Mouse (Mus musculus): ENCODE measurements around the gene Znhit3.

Znhit3 gene

DNA sequence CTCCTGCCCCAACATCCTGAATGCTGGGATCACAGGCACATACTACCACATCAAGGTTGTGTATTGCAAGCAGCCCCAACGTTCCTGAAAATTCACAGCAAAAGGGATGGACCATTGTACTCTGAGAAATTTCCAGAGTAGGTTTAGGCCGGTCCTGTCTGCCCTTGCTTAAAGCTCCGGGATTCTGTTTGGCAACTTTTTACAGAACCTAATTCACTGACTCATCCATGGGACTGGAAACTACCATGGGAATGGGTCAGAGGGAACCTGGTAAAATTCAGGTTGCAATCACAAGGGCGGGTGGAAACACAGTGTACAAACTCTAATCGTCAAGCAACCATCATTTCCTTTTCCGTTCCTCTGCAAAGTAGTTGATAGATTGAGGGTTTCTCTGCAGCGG is 3.8 kb upstream of the Znhit3 start:
- no peak for DNase-seq (ENCODE audit: low spot score in 2 of 2)

GRCm38 (mm10) chr11:84919276-84919675 is 3.1 kb upstream of the Znhit3 start:
- DNase-seq (ENCODE audit: low spot score in 2 of 2) = no peak

- DNase-seq (ENCODE audit: low spot score in 2 of 2) = peak in 1 of 2 experiments; percentile 88
Measured at GRCm38 (mm10) chr11:84918425-84918824, 2.3 kb upstream of the Znhit3 start.

DNA sequence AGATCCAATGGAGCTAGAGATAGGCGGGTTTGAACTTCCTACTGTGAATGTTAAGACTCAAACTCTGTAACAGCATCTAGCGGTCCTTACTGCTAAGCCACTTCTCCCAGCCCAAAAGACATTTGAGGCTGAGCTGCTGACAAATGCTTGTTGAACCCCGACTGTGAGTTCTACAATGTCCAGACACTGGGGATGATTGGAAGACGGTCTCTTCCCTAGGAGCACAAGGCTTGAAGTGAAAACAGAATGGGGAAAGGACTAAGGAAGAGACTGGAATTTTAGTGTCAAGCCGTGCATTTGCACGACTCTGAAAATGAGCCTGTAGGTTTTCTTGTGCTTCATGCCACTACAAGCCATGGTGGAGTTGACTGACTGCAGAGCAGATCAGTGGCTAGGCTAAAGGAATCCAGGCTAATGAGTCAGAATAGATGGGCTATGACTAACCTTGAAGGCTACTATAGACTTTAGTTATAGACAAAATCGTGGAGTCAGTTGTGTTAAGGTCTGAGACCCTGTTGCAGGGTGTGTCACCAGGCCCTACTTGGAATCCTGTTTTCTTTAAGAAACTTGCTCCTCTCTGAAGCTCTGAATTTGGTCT is 636 bp upstream of the Znhit3 start:
- DNase-seq (ENCODE audit: low spot score in 2 of 2) = no peak

- DNase-seq (ENCODE audit: low spot score in 2 of 2) = no peak
Measured at GRCm38 (mm10) chr11:84914673-84915072, 1.5 kb downstream of the Znhit3 start.

DNA sequence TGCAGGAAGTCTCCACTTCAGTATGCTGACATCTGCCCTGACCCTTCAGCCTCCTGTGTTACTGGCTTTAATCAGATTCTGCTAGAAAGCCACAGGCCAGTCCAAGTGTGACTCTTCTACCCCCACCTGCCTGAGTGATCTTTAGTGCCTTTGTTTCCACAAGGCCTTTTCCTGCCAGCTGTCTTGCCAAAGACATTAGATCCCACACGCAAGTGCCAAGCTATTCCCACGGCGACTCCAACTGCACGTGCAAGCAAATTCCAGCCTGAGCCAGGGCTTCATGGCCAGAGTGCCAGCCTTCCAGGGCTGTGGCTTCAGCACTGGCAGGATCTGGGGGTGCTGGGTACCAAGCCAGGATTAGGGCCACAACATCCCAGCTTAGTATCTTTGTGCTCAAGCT is 5.8 kb downstream of the Znhit3 start:
- DNase-seq (ENCODE audit: low spot score in 2 of 2) = no peak

DNA sequence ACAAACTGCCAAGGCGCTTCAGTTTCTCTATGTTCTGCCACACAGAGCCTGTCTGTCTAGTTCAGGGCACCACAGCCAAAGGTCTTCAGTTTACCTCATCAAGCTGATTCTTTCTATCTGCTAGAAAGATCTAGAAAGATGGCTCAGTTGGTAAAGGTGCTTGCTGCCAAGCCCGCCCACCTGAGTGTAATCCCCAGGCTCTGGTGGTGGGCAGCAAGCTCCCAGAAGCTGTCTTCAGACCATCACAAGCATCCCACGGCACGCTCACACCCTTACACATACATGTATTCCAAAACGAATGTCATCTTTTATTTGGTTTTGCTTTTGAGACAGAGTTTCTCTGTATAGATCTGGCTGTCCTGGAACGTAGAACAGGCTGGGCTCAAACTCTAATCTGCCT is 7.7 kb downstream of the Znhit3 start:
- DNase-seq (ENCODE audit: low spot score in 2 of 2) = no peak

GRCm38 (mm10) chr11:84907081-84907480 is 9.1 kb downstream of the Znhit3 start:
- DNase-seq (ENCODE audit: low spot score in 2 of 2) = no peak

DNA sequence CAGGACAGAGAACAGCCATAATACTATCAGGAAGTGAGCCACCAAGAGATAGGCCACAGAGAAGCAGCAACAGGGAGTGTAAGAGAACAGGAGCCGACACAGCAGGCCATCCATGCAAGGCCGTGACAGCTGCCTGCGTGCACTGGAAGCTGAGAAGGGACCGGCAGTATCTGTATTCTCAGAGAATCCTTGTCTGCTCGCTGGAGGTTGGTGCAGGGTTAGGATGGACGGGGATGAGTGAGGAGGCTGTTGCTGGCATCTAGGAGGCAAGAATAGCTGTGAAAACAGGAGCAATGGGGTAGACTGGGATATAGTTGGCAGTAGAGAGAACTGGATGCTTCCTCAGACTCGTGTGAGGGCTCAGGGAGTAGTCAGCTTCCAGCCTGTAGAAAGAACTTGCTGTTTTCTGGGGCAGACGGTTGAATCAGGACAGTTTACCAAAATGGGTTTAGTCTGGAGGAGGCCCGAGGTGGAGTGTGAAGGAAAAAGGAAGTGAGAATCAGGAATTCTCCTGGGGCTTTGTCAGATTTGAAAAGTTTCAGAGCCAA is 11.5 kb downstream of the Znhit3 start:
- peak in 1 of 2 experiments; percentile 59 for DNase-seq (ENCODE audit: low spot score in 2 of 2)

GRCm38 (mm10) chr11:84893113-84893512 is 23.1 kb downstream of the Znhit3 start:
- no peak for DNase-seq (ENCODE audit: low spot score in 2 of 2)

- DNase-seq (ENCODE audit: low spot score in 2 of 2) = no peak
Measured at GRCm38 (mm10) chr11:84891705-84892104, 24.5 kb downstream of the Znhit3 start.

DNA sequence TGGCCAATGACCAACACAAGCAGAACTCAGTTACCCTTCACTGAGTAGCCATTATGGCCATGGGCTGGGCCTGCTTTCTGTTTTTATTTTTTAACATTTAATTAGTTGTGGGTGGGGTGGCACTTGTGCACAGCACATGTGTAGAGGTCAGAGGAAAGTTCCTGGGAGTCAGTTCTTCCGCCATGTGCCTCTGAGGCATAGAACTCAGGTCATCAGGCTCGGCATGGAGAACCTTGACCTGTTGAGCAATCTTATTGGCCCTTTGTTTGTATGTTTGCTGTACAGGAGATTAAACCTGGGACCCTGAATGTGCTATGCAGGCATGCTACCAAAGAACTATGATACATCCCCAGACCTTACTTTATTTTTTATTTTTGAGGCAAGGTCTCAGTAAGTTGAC is 26.7 kb downstream of the Znhit3 start:
- DNase-seq (ENCODE audit: low spot score in 2 of 2) = no peak

DNA sequence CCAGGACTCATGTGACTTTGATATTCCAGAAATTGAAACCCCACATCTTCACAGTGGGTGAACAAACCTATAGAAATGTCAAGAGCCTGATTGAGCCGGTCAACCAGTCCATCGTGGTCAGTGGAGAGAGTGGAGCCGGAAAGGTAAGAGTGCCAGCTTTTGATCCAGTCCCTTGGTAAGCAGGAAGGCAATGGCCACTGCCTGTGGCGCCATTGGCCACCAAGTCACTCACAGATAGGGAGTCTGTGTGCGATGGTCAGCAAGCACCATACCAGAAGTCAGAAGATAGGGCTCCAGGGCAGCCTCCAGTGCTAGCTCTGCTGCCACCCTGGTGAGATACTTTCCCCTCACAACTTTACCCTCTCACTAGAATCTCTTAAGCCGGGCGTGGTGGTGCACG is 28.1 kb downstream of the Znhit3 start:
- DNase-seq (ENCODE audit: low spot score in 2 of 2) = no peak

- no peak for DNase-seq (ENCODE audit: low spot score in 2 of 2)
Measured at GRCm38 (mm10) chr11:84886767-84887511, 29.2 kb downstream of the Znhit3 start.

GRCm38 (mm10) chr11:84886236-84886635 is 29.9 kb downstream of the Znhit3 start:
- no peak for DNase-seq (ENCODE audit: low spot score in 2 of 2)

DNA sequence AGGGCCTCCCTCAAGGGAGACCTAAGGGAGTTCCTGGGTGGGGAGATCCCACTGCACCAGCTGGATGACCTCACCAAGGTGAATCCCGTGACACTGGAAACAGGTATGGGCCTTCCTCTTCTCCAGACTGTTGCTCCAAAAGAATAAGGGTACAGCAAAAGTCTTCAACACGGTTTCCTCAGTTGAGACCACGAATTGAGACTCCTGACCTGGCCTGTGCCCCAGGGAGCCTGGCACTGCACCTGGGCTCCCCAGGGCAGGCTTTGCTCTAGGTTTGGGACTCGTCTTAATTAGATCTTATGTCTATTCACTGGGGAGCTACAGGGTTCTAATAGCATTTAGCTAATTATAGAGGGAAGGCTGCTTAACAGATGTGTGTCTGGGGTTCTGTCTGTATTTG is 30.9 kb downstream of the Znhit3 start:
- no peak for DNase-seq (ENCODE audit: low spot score in 2 of 2)

GRCm38 (mm10) chr11:84882346-84882745 is 33.8 kb downstream of the Znhit3 start:
- no peak for DNase-seq (ENCODE audit: low spot score in 2 of 2)

- DNase-seq (ENCODE audit: low spot score in 2 of 2) = no peak
Measured at GRCm38 (mm10) chr11:84880971-84881370, 35.2 kb downstream of the Znhit3 start.

DNA sequence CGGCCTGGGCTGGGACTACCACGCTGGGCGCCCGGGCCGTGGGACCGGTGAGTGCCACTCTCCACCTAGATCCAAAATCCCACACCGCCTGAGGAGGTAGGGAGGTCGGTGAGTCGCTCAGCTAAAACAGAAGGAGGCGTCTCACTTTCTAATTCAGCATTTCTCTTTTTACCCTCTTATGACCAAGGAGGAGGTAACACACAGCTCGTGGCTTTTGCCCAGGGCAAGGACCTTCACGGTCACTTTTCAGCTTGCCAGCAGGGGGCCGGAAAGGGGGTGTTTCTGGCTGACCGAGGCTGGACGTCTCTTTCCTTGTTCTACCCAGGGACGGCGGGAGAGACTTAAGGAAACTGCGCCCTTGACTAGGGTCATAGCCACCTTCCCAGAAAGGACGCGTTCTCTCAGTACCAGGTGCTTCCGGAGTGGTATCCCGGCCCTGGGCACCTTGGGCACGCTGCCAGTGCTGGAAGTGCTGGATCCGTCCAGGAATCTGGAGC is 35.7 kb downstream of the Znhit3 start:
- no peak for DNase-seq (ENCODE audit: low spot score in 2 of 2)

DNA sequence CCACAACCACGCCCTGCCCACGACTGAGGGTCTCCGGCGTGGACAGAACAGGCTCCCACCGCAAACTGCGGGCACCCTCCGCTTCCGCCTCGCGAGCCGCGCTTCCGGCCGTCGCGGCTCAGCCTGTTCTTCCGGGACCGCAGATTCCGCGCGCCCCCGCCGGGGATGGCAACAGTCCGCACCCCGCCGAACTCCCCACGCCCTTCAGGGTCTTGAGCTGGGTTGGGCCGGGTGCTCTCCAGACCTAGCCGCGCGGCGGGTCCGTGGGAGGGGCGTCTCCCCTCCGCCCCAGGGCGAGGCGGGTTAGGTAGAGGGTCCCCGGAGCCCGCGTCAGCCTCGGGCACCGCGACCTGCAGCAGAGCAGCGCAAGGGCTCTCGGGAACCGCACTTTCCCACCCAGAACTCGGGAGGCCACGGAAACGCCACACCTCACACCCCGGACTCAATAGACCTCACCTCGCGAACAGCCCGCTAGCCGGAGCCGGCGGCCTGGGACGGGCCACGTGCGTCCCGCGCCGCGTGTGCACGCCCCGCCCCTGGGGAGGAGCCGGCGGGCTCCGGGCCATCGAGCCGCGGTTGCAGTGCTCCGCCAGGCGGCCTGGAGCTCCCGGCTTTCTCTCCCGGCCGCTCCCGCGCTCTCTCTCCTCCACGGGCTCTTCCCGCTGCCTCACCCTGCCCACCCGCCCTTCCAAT is 36.2 kb downstream of the Znhit3 start, which contains the start of the genes Myo19 and Pigw:
Gene Myo19 (plus strand): TSS at position 377 of the 693 bp plus-strand sequence.
Gene Pigw (minus strand): TSS at position 514 of the 693 bp plus-strand sequence.
- peak in 1 of 2 experiments; percentile 59 for DNase-seq (ENCODE audit: low spot score in 2 of 2)

DNA sequence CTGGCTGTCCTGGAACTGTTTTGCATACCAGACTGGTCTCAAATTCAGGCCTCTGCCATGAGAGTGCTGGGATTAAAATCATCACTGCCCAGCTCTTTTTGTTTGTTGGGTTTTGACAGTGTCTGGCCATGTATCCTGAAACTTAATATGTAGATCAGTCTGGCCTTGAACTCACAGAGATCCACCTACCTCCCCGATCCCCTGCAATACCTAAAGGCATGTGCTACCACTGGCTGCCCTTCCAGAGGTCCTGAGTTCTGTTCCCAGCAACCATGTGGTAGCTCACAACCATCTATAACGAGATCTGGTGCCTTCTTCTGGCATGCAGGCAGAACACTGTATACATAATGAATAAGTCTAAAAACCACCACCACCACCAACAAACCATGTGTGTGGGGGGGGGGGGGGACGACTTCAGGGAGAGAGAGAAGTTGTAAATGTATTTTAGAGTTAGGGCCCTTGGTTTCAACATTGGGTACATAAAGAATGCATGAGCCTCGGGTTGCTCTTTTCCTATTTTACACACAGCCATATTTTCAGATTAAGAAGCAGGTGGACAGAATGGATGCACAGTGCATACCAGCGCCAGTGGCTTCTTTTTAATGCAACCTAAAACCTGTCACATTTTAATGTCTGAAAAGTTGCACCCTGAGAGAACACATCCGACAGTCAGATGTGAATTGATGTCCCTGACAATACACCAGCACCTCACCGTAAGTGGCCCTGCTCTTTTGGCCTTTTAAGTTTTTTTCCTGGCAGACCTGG is 37.0 kb downstream of the Znhit3 start:
- DNase-seq (ENCODE audit: low spot score in 2 of 2) = no peak
